Mouse (Mus musculus) spleen, postnatal 36 days (tissue): ENCODE measurements around the gene Ubald2.
A peak's percentile ranks its signal among the peaks of the same experiment; 100 is the strongest.

Experiments
- DNase-seq, 2 experiments: peaks; one replicate each; pipeline ENCODE4 v3.0.0; 2022; ENCODE audit warnings: low spot score in 2 of 2, mixed read lengths in 1 of 2

Ubald2 gene

GRCm38 (mm10) chr11:116434287-116434966 is 533 bp downstream of the Ubald2 start:
- DNase-seq = peak; percentile 47 to 52

- DNase-seq = no peak
These were observed 1.3 kb downstream of the Ubald2 start for GRCm38 (mm10) chr11:116434967-116435752.

GRCm38 (mm10) chr11:116435992-116436724 is 2.3 kb downstream of the Ubald2 start:
- no peak for DNase-seq

- peak; percentile 44 to 53 for DNase-seq
These were observed 2.9 kb downstream of the Ubald2 start for GRCm38 (mm10) chr11:116436725-116437331.

- no peak for DNase-seq
These were observed 3.6 kb downstream of the Ubald2 start for GRCm38 (mm10) chr11:116437541-116437940.

GRCm38 (mm10) chr11:116439269-116440240 is 5.7 kb downstream of the Ubald2 start:
- peak; percentile 59 for DNase-seq

GRCm38 (mm10) chr11:116440408-116441068 is 6.6 kb downstream of the Ubald2 start:
- no peak for DNase-seq

GRCm38 (mm10) chr11:116442129-116442866 is 8.4 kb downstream of the Ubald2 start:
- DNase-seq = no peak

GRCm38 (mm10) chr11:116442867-116443177 is 8.9 kb downstream of the Ubald2 start:
- no peak for DNase-seq

- DNase-seq = no peak
These were observed 9.4 kb downstream of the Ubald2 start for GRCm38 (mm10) chr11:116443311-116443710.

- no peak for DNase-seq
These were observed 10.0 kb downstream of the Ubald2 start for GRCm38 (mm10) chr11:116443935-116444334.

GRCm38 (mm10) chr11:116445596-116446307 is 11.9 kb downstream of the Ubald2 start:
- peak; percentile 81 to 89 for DNase-seq

- no peak for DNase-seq
These were observed 12.5 kb downstream of the Ubald2 start for GRCm38 (mm10) chr11:116446308-116446887.

- no peak for DNase-seq
These were observed 13.9 kb downstream of the Ubald2 start for GRCm38 (mm10) chr11:116447822-116448221.

- no peak for DNase-seq
These were observed 15.4 kb downstream of the Ubald2 start for GRCm38 (mm10) chr11:116449341-116449740.

GRCm38 (mm10) chr11:116453889-116454288 is 20.0 kb downstream of the Ubald2 start:
- peak; percentile 62 to 65 for DNase-seq

- DNase-seq = no peak
These were observed 22.3 kb downstream of the Ubald2 start for GRCm38 (mm10) chr11:116456234-116456633.

GRCm38 (mm10) chr11:116459786-116460185 is 25.9 kb downstream of the Ubald2 start:
- no peak for DNase-seq

- DNase-seq = no peak
These were observed 29.4 kb downstream of the Ubald2 start for GRCm38 (mm10) chr11:116463338-116463737.
